Mouse (Mus musculus): ENCODE measurements around the gene Ndufa8. TPM values are rescaled to one million over a fixed set of nuclear protein-coding genes. Genes with fewer than 3 reads are reported as not detected.
A peak's percentile ranks its signal among the peaks of the same experiment; 100 is the strongest.

Ndufa8 gene
- polyA plus RNA-seq, 1 experiment from 2014 or later, result 290 TPM

DNA sequence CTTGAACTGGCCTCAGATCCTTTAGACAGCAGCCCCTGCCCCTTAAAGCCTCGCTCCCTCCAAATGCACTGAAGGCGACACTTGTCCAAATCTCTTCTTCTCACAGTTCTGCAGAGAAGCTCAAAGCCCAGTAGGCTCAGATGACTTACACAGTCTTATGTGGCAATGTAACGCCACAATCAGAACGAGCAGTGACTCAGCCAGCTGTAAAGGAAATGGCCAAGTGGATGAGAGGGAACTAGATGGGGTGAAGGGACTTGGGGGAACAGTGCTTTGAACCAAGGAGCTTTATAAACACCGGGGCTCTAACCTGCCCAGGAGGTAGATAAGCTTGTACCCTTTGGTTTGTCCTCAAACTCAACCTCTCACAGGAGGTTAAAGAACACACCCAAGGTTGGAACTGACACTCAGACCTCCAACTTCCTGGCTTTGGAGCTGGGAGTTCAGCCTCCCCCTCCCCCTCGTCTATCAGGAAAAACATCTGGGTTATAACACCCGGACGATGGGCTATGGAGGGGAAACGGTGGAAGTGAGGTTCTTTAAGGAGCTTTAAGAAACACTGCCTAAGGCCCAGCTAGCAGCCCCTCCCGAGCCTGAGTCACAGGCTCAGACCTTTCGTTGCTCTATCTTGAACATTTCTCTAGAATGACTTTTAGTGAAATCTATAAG, 13.7 kb downstream of the Ndufa8 start:
- H3K36me3 ChIP-seq (replicated peaks), result peaks cover 24% of the 10 kb centered on the region; the same call in 1 of the 2 replicates
- H3K9me3 ChIP-seq, result no peaks in the 10 kb centered on the region
- H3K4me3 ChIP-seq, result no peak overlapping the region
- H3K4me2 ChIP-seq, result no peak overlapping the region
- H3K27ac ChIP-seq, result no peak overlapping the region
- ATAC-seq (replicated peaks), result no peak
- H3K27me3 ChIP-seq (replicated peaks), result no peaks in the 10 kb centered on the region
- no peak overlapping the region for H3K9ac ChIP-seq
- WGBS, result 88% methylated on average over 11 of the region's 11 CpGs
- no peaks in the 10 kb centered on the region for H3K4me1 ChIP-seq

DNA sequence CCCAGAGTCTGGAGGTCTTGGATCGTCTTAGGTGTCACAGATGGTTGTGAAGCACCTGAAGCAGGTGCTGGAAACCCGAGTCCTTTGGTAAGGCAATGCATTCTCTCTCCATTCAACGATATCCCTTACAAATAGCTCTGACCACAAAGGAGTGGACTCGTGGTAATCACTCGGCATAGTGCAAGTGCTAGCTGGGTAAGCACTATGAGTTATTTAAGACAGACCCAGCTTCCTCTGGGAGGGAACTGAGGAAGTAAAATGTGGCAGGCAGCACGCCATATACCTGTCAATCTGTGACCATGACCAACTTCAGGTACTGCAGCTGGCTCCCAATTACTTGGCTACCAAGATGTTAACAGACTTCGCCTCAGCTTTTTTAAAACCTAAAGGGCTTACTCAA, 14.3 kb downstream of the Ndufa8 start:
- WGBS, result 94% methylated on average over 7 of the region's 7 CpGs
- peaks cover 24% of the 10 kb centered on the region; the same call in 1 of the 2 replicates for H3K36me3 ChIP-seq (replicated peaks)
- no peaks in the 10 kb centered on the region for H3K9me3 ChIP-seq
- no peak overlapping the region for H3K9ac ChIP-seq
- H3K27ac ChIP-seq, result no peak overlapping the region
- H3K4me1 ChIP-seq, result no peaks in the 10 kb centered on the region
- H3K27me3 ChIP-seq (replicated peaks), result no peaks in the 10 kb centered on the region
- ATAC-seq (replicated peaks), result no peak
- H3K4me2 ChIP-seq, result no peak overlapping the region
- H3K4me3 ChIP-seq, result no peak overlapping the region

DNA sequence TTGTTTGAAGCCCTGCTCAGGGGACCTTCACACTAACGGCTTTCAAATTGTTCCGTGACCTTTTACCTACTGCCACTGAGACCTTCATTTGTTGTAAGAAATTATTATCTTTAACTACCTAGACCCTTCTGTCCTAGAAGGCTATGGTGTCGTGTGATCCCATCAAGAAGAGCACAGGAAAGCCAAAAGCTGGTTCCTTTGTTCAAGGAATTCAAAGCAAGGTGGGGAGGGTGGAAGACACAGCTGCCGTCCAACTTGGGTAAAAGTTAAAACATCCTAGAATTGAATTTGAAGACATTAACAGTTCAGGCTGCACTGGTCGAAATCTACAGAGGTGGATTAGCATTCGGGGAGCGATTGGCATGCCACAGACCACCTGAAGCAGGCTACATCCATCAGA, 15.2 kb downstream of the Ndufa8 start:
- no peaks in the 10 kb centered on the region for H3K27me3 ChIP-seq (replicated peaks)
- no peaks in the 10 kb centered on the region for H3K4me1 ChIP-seq
- 76% methylated on average over 7 of the region's 7 CpGs for WGBS
- H3K4me3 ChIP-seq, result no peak overlapping the region
- H3K27ac ChIP-seq, result no peak overlapping the region
- peaks cover 17% of the 10 kb centered on the region; the same call in 1 of the 2 replicates for H3K36me3 ChIP-seq (replicated peaks)
- H3K9me3 ChIP-seq, result no peaks in the 10 kb centered on the region
- no peak overlapping the region for H3K4me2 ChIP-seq
- H3K9ac ChIP-seq, result no peak overlapping the region
- ATAC-seq (replicated peaks), result no peak

DNA sequence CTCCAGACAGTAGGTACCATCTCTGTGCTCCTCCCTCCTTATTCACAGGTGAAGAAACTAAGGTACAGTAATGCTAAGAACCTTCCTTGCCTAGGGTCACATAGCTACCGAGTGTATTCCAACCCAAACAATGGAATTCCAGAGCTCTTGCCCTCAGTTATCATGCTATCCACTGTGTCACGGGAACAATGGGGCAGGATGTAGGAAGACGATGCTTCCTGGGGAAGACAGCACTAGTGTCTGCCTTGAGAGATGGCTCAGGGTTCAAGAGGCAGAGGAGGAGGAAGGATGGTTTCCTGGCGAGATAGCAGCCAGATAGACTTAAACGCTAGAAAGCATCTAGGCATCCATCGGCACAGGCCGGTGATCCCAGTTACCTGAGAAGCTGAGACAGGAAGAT, 16.3 kb downstream of the Ndufa8 start:
- Histone ChIP-seq H3K27me3 (replicated peaks) (no peaks in the 10 kb centered on the region), H3K9me3 (no peaks in the 10 kb centered on the region), H3K27ac (no peak overlapping the region), H3K36me3 (replicated peaks) (peaks cover 10% of the 10 kb centered on the region; the same call in 1 of the 2 replicates), H3K4me3 (no peak overlapping the region), H3K4me2 (no peak overlapping the region), H3K9ac (no peak overlapping the region), H3K4me1 (no peaks in the 10 kb centered on the region)
- ATAC-seq (replicated peaks), result no peak
- 83% methylated on average over 7 of the region's 7 CpGs for WGBS

DNA sequence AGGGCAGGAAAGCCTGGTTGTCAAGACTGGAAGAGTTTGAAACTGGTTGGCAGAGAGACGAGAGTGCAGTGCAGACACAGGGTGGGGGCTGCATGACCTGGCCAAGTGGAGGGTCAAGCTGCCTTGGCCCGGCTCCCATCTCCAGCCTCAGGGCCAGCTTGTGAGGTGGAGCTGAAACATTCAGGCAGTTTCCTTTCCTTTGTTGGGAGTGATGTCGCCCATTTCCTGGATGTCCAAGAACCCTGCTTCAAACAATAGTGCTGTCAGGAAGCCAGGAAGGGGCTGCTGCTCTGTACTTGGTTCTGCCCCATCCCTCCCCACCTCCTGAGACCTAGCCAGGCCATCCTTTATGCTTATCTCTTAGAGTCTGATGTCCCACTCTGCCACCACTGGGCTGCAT, 25.9 kb downstream of the Ndufa8 start:
- Histone ChIP-seq H3K4me2 (no peak overlapping the region), H3K27ac (no peak overlapping the region), H3K9me3 (no peaks in the 10 kb centered on the region), H3K36me3 (replicated peaks) (no peaks in the 10 kb centered on the region), H3K9ac (no peak overlapping the region), H3K4me1 (peaks cover 11% of the 10 kb centered on the region), H3K27me3 (replicated peaks) (no peaks in the 10 kb centered on the region), H3K4me3 (no peak overlapping the region)
- no peak for ATAC-seq (replicated peaks)
- 69% methylated on average over 3 of the region's 3 CpGs for WGBS

DNA sequence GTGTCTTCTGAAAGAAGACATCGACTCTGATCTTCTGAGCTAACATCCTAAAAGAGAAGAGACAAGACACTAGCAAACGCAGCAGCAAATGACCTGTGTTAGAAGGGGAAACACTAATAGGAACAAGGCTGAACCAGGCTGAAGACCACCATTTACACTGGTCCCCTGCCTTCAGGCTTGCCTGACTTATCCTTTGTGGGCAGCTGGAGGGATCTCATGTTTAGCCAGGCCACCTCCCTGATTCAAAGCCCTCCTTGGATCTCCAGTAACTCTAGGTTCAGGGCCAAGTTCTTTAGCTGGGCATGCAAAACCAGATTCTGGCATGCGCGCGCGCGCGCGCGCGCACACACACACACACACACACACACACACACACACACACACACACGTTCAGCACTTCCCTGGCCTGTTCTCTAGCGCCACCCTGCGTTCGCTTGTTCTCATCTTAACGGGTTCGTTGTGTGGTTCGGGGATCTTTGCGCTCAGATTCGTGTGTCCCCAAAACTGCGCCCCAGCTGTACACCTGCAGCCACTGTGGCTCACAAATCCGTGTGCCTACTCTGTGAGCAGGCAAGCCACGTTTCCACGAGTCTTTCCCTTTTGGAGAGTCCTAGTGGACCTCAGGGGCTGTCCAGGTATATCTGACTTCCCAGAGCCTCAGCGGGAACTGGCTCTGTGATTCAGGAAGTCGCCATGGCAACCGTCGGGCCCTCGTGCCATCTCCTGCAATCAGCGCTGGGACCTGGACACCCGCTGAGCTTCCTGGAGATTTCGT, 27.6 kb downstream of the Ndufa8 start:
- ATAC-seq (replicated peaks), result peak; percentile 88
- 8% methylated on average over 32 of the region's 32 CpGs for WGBS

DNA sequence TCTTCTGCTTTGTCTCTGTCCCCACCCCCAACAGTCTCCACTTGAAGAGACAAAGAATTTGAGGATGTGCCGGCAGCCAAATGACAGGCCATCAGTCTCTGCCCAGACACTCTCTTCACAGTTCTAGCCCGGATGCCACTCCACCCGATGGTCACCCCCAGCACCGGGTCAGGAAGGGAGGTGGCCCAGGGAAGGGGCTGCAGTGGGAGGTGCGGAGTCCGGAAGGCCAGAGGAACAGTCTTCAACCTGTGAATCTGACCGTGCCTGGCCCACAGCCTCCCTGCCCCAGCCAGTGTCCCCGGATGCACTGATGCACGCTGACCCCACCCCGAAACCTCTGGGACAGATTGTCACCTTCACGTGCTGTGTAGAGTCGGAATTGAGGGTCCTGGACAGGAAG, 36.2 kb downstream of the Ndufa8 start:
- Histone ChIP-seq H3K36me3 (replicated peaks) (no peaks in the 10 kb centered on the region), H3K4me2 (no peak overlapping the region), H3K27ac (no peak overlapping the region), H3K27me3 (replicated peaks) (peaks cover 10% of the 10 kb centered on the region; the same call in 1 of the 2 replicates), H3K9ac (no peak overlapping the region), H3K9me3 (no peaks in the 10 kb centered on the region), H3K4me3 (no peak overlapping the region), H3K4me1 (peaks cover 12% of the 10 kb centered on the region)
- WGBS, result 69% methylated on average over 12 of the region's 12 CpGs
- ATAC-seq (replicated peaks), result no peak

More for the DNA sequence above, 27.6 kb downstream of the Ndufa8 start:
- peak overlapping the region; percentile 35 for H3K4me3 ChIP-seq
- no peaks in the 10 kb centered on the region for H3K9me3 ChIP-seq
- H3K9ac ChIP-seq, result no peak overlapping the region
- H3K36me3 ChIP-seq (replicated peaks), result no peaks in the 10 kb centered on the region
- no peaks in the 10 kb centered on the region for H3K27me3 ChIP-seq (replicated peaks)
- H3K27ac ChIP-seq, result no peak overlapping the region
- peaks cover 11% of the 10 kb centered on the region for H3K4me1 ChIP-seq
- H3K4me2 ChIP-seq, result peak overlapping the region; percentile 54

DNA sequence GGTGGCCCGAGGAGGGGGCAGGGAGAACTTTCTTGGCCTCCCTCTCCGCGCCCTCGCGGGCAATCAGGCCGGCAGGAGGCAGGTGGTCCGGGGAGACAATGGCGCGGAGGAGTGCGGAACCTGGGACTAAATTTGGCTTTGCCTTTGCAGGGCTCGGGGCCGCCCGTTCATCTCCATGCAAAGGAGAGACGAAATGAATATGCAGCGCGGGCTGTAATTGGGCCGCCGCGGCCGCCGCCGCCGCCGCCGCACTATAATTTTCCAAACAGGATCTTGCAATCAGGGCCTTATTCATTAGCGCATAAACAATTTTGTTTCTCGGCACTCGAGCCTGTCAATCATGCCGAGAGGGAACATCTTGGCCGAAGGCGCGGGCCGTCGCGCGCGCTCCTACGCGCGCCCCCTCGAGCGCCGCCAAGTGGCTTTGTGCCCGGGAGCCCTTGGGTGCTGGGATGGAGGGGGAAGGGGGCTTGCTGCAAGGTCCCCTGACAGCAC, 37.8 kb downstream of the Ndufa8 start:
- H3K4me1 ChIP-seq, result peaks cover 12% of the 10 kb centered on the region
- H3K9me3 ChIP-seq, result no peaks in the 10 kb centered on the region
- H3K36me3 ChIP-seq (replicated peaks), result no peaks in the 10 kb centered on the region
- no peak overlapping the region for H3K27ac ChIP-seq
- H3K4me3 ChIP-seq, result peak overlapping the region; percentile 50
- under 1% methylated on average over 44 of the region's 44 CpGs for WGBS
- peaks cover 10% of the 10 kb centered on the region; the same call in 1 of the 2 replicates for H3K27me3 ChIP-seq (replicated peaks)
- peak; percentile 11; the same call in 1 of the 2 replicates for ATAC-seq (replicated peaks)
- H3K9ac ChIP-seq, result peak overlapping the region; percentile 50
- H3K4me2 ChIP-seq, result peak overlapping the region; percentile 84

DNA sequence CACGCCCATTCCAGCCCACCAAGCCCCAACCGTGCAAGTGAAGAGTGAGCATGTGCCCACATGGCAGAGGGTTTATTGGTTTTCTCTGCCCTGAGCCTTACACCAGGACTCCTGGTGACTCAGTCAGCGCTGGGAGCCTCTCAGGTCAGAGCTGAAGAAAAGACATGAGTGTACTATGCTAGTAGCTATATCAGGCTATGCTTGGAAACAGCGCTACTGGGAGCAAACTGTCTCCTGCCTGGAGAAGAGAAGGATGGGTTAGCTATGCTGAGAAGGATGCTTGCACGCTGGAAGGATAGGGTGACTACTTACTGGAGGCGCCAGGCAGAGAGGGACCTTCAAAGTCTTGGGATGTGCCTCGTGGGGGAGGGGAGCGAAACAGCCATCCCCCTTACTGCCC, 38.6 kb downstream of the Ndufa8 start:
- Histone ChIP-seq H3K9me3 (no peaks in the 10 kb centered on the region), H3K36me3 (replicated peaks) (no peaks in the 10 kb centered on the region), H3K4me2 (peak overlapping the region; percentile 84), H3K9ac (peak overlapping the region; percentile 50; the same call in 1 of the 2 replicates), H3K27me3 (replicated peaks) (peaks cover 10% of the 10 kb centered on the region; the same call in 1 of the 2 replicates), H3K4me3 (peak overlapping the region; percentile 50; the same call in 1 of the 2 replicates), H3K4me1 (peaks cover 12% of the 10 kb centered on the region), H3K27ac (no peak overlapping the region)
- ATAC-seq (replicated peaks), result no peak
- WGBS, result 44% methylated on average over 8 of the region's 8 CpGs

DNA sequence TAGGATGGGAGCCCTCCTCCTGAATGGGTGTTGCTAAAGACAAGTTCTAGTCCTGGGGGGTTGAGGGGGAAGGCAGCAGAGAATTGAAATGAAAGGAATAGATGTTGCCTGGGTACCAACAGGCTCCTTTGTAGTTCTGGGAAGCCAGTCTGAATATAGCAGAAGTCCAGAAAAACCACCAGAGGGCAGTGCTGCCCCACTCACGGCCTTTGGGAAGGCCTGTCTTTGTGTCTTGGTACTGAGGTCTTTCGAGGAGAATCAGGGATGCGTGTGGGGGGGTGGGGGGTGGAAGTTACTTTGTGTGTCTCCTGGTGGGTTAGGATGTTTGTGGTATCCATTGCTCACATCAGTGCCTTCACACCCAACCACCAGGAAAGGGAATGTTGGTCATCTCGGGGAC, 39.8 kb downstream of the Ndufa8 start:
- WGBS, result 24% methylated on average over 4 of the region's 4 CpGs
- H3K4me1 ChIP-seq, result peaks cover 12% of the 10 kb centered on the region
- no peaks in the 10 kb centered on the region for H3K36me3 ChIP-seq (replicated peaks)
- no peak overlapping the region for H3K4me2 ChIP-seq
- H3K27ac ChIP-seq, result no peak overlapping the region
- no peak overlapping the region for H3K4me3 ChIP-seq
- H3K9ac ChIP-seq, result no peak overlapping the region
- ATAC-seq (replicated peaks), result peak; percentile 57
- no peaks in the 10 kb centered on the region for H3K9me3 ChIP-seq
- peaks cover 10% of the 10 kb centered on the region; the same call in 1 of the 2 replicates for H3K27me3 ChIP-seq (replicated peaks)

DNA sequence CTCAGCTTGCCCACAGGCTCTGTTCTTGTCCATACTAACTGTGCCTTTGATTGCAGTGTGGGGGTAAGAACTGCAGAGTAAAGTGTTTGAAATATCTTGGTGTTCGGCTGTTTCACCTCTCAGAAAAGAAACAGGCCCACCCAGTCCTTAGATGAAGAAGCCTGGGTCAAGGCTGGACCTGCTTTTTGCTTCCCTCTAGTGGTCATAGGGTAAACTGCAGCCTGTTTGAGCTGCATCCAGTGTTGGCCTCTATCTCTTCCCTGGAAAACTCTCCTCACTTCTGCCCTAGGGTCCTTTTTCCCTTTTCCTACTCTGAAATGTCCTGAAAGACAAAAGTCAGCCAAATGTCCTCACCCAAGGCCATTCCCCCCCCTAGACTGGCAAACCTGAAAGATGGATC, 41.1 kb downstream of the Ndufa8 start:
- Histone ChIP-seq H3K4me1 (peaks cover 12% of the 10 kb centered on the region), H3K4me2 (no peak overlapping the region), H3K4me3 (no peak overlapping the region), H3K27ac (no peak overlapping the region), H3K27me3 (replicated peaks) (peaks cover 10% of the 10 kb centered on the region; the same call in 1 of the 2 replicates), H3K9me3 (no peaks in the 10 kb centered on the region), H3K9ac (no peak overlapping the region), H3K36me3 (replicated peaks) (no peaks in the 10 kb centered on the region)
- WGBS, result 33% methylated on average over 1 of the region's 1 CpGs
- no peak for ATAC-seq (replicated peaks)

DNA sequence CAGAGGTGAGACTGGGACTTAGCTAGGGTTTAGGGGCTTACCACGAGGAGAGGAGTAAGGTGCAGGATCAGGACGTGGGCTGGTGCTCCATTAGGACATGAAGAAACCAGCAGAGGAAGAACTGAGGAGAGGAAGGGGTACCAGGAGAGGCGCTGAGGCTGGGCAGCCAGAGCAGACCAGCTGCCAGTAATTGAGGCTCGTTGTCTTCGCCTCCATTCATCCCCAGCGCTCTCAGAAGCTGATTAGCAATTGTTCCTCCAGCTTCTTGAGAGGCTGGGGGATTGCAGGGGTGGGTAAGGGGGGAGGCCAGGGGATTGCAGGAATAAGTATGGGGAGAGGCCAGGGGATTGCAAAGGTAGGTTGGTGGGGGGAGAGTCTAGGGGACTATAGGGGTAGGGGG, 47.0 kb downstream of the Ndufa8 start:
- H3K27ac ChIP-seq, result no peak overlapping the region
- 27% methylated on average over 6 of the region's 6 CpGs for WGBS
- no peak overlapping the region for H3K4me3 ChIP-seq

More for the DNA sequence above, 47.0 kb downstream of the Ndufa8 start:
- Histone ChIP-seq H3K36me3 (replicated peaks) (no peaks in the 10 kb centered on the region), H3K4me1 (no peaks in the 10 kb centered on the region), H3K9ac (no peak overlapping the region), H3K27me3 (replicated peaks) (no peaks in the 10 kb centered on the region), H3K9me3 (no peaks in the 10 kb centered on the region), H3K4me2 (no peak overlapping the region)
- no peak for ATAC-seq (replicated peaks)

Data from midbrain, embryonic 15.5 days (tissue).